Mouse (Mus musculus): ENCODE results near the gene Elavl2.
"Not testable (repeated sequence)": the region's sequence is repeated elsewhere in the genome, so short reads cannot be mapped to it uniquely, and the experiment has no call there.

The Elavl2 gene

GRCm38 (mm10) chr4:91334177-91334576 is 66.4 kb downstream of the Elavl2 start:
- DNase-seq (ENCODE audit: inconsistent ontology term) = no peak

DNA sequence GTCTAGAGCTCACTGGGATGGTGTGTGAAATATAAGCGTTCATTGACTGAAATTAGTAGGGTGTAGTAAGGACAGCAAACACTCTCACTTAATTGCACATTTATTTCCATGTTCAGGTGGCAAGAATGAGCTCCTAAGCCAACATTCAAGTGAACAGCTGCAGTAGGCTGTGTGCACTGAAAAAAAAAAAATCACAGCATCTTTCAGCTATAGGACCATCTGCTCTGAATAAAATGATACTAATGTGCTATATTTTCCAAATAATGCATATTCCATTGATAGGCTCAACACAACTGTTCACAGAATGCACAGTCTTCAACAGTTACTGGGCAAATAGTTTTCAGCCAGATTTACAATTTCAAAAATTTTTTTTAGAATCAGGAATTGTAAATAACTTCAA is 89.8 kb downstream of the Elavl2 start:
- DNase-seq (ENCODE audit: inconsistent ontology term) = no peak

DNA sequence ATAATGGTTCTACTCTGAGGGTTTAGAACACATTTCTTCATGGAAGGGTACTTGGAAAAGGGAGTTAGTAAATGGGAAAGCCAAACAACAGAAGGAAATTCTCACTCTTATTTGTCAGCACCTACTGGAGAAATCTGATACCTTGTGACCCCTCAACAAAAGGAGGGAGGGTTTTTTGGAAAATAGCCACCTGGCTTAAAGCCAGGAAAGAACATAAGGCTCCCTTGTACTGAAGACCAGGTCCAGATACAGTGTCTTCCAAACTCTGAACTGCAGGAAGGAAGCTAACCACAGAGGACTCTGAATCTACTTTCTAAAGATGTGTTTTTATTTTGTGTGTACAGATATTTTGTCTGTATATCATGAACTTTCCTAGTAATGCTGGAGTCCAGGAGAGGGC is 102.9 kb downstream of the Elavl2 start:
- DNase-seq (ENCODE audit: inconsistent ontology term) = no peak

GRCm38 (mm10) chr4:91295317-91295716 is 105.3 kb downstream of the Elavl2 start:
- DNase-seq (ENCODE audit: inconsistent ontology term) = no peak

GRCm38 (mm10) chr4:91291526-91291925 is 109.1 kb downstream of the Elavl2 start:
- DNase-seq (ENCODE audit: inconsistent ontology term) = no peak

- DNase-seq (ENCODE audit: inconsistent ontology term) = no peak
Observed at GRCm38 (mm10) chr4:91290373-91290772, 110.2 kb downstream of the Elavl2 start.

DNA sequence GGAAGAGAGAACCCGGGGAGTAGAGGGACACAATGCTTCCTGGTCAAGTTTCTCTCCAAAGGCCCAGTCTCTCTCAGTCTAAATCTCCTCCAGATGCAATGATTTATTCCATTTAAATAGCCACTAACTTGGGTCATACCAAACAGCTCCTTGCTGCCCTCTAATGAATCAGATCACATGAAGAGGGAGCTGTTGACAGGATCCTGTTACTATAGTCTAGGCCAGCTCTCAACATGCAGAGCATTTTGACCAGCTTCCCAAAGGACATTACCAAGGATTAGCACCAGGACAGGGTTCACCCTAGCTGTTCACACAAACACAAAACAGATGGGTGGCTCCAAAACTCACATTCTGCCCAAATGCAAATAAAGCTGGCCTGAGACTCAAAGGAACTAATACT is 111.4 kb downstream of the Elavl2 start:
- DNase-seq (ENCODE audit: inconsistent ontology term) = no peak

DNA sequence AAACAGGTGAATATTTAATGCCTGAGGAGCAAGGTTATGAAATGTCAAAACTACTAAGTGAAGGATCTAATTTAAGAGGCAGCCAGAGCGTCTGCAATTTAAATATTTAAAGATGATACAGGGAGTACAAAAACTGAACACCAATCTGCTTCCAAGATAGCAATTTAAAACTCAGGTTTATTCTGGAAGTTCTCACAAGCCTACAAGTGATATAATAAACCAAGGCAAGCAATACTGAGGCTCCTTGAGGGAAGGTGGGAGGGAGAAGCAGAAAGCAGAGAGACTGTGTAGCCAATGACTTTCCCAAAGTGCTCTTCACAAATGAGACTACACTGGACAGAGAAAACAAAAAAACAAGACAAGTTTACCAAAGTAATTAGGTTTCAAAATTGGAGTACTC is 132.2 kb downstream of the Elavl2 start:
- no peak for DNase-seq (ENCODE audit: inconsistent ontology term)

- DNase-seq (ENCODE audit: inconsistent ontology term) = no peak
Observed at GRCm38 (mm10) chr4:91263733-91264440, 136.7 kb downstream of the Elavl2 start.

GRCm38 (mm10) chr4:91262839-91263238 is 137.7 kb downstream of the Elavl2 start:
- no peak for DNase-seq (ENCODE audit: inconsistent ontology term)

DNA sequence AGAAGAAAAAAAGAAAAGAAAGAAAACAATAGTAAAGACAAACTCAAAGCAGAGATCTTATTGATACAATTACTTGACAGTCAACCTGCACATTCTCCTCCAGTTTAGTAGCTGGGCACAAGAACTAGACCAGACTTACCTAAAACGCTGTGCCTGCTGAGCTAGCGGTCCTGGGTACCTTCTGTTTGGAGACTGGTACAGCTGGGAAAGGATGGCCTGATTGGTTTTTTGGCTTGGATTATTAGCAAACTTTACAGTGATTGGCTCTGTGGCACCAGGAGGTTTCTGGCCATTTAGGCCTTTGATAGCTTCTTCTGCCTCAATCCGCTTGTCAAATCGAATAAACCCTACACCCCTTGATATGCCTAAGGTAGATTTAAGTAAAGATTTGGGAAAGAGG is 140.0 kb downstream of the Elavl2 start:
- no peak for DNase-seq (ENCODE audit: inconsistent ontology term)

GRCm38 (mm10) chr4:91248650-91249049 is 151.9 kb downstream of the Elavl2 start:
- no peak for DNase-seq (ENCODE audit: inconsistent ontology term)

DNA sequence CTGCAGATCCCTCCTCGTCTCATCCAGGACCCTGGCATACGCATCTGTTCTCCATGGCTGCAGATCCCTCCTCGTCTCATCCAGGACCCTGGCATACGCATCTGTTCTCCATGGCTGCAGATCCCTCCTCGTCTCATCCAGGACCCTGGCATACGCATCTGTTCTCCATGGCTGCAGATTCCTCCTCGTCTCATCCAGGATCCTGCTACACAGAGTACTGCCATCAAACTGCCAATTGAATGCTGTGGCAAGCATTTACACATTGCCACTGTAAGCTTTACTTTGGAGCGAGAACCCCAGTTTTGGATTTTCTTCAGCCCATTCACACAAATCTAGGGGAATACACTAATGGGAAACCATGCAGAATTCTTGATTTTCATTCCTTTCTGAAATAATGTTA is 155.4 kb downstream of the Elavl2 start:
- DNase-seq (ENCODE audit: inconsistent ontology term) = not testable (repeated sequence)

DNA sequence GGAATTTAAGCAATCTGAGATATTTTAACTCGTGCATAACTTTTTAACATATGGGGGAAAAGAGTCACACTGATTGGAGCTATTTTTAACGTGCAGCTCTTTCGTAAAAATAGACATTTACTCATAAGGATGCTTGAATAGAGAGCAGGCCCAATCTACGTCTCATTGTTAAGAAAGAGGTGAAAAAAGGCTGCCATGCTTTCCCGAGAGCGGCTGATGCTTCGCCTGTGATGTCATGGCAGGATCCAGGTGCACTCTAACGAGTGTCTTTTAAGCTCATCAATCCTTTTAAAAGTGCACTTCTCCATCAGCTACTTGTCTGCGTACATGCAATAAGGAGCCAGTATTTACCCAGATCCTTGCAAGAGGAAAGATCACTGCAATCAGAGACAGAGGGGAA is 156.0 kb downstream of the Elavl2 start:
- no peak for DNase-seq (ENCODE audit: inconsistent ontology term)

DNA sequence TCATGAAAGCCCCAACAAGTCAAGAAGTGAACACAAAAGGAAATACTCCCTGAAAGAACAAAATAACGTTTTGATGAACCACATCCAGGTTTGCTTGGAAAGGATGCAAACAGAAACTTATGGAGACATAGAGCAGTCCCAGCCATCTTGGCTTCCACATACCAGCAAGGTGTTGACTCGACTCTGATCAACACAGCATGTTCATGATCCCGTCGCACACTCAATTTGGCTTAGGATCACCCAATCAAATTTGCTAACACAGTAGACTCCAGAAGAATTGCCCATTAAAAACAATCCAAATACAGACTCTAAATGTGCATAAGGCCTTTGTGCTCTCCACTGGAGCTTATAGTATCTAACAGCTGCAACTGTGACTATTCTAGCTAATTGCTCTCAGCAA is 156.7 kb downstream of the Elavl2 start:
- DNase-seq (ENCODE audit: inconsistent ontology term) = no peak

GRCm38 (mm10) chr4:91238739-91239485 is 161.7 kb downstream of the Elavl2 start:
- DNase-seq (ENCODE audit: inconsistent ontology term) = no peak

- no peak for DNase-seq (ENCODE audit: inconsistent ontology term)
Observed at GRCm38 (mm10) chr4:91236976-91237375, 163.6 kb downstream of the Elavl2 start.

- DNase-seq (ENCODE audit: inconsistent ontology term) = no peak
Observed at GRCm38 (mm10) chr4:91234941-91235340, 165.6 kb downstream of the Elavl2 start.

DNA sequence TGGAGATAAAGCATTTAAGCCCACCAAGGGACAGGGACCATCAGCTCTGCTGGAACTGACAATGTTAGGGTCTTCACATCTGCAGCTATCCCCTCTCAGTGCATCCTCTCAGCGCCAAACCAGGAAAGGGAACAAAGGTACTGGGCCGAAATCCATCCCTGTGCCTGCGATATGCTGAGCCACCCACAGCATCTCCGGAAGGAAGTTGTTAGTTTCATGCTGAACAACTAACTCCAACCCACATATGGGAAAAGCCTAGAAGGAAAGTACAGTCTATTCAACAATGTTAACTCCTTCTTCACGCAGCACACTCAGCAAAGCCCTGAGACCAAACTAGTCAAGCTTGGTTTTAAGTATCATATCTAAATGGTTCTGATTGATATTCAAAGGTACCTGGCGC is 167.0 kb downstream of the Elavl2 start:
- DNase-seq (ENCODE audit: inconsistent ontology term) = no peak

GRCm38 (mm10) chr4:91230439-91230863 is 170.1 kb downstream of the Elavl2 start:
- DNase-seq (ENCODE audit: inconsistent ontology term) = no peak

GRCm38 (mm10) chr4:91228341-91228740 is 172.2 kb downstream of the Elavl2 start:
- DNase-seq (ENCODE audit: inconsistent ontology term) = no peak

GRCm38 (mm10) chr4:91223811-91224210 is 176.8 kb downstream of the Elavl2 start:
- DNase-seq (ENCODE audit: inconsistent ontology term) = no peak

DNA sequence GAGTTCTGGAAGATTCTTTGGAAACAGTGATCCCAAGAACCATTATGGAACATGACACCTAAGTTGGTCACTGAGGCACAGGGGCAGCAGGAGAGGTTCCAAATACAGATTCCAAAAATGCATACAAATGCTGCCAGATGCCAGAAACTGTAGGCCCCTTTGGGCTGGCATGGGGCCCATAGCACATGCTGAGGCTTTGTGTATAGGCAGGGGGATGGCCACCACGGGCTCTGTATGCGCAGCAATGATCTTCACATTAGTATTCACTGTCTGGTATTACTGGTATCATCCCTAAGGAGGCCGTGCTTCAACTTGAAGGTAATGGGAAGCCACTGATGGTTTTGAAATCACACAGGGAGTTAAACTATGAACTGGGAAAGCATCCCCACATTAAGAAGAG is 181.3 kb downstream of the Elavl2 start:
- no peak for DNase-seq (ENCODE audit: inconsistent ontology term)

Data from Muller cell, postnatal 12 days (primary cell).